Mouse (Mus musculus): ENCODE measurements at regions not wholly inside any gene's neighbourhood (a gene's known extent, or its start where the extent isn't known, plus 50 kb on each side); places are given as distances from the start of the nearest gene placed in this dataset.

GRCm38 (mm10) chr11:42067788-42068187 lies 67.1 kb upstream of the Gabrg2 start:
- Histone ChIP-seq H3K27me3 (ENCODE audit: control insufficient read depth, insufficient read depth, low read length) (no peaks in the 10 kb centered on the region), H3K36me3 (ENCODE audit: control insufficient read depth, insufficient read depth, low read length) (no peaks in the 10 kb centered on the region), H3K4me2 (ENCODE audit: low read depth) (no peak overlapping the region), H3K9me3 (ENCODE audit: control insufficient read depth, low read length) (no peaks in the 10 kb centered on the region), H3K9ac (ENCODE audit: low read length) (no peak overlapping the region), H3K4me1 (ENCODE audit: control insufficient read depth, insufficient read depth, low read length) (no peaks in the 10 kb centered on the region), H3K27ac (ENCODE audit: low read depth, low read length) (no peak overlapping the region), H3K4me3 (ENCODE audit: low read depth, low read length) (no peak overlapping the region)
- DNase-seq (ENCODE audit: low spot score) (peak; percentile 47), ATAC-seq (ENCODE audit: insufficient read depth, low FRiP score, low TSS enrichment) (peak; percentile 38; the same call in 1 of the 2 replicates)
- WGBS: 11% methylated on average over 5 of the region's 5 CpGs

GRCm38 (mm10) chr11:42051567-42051966 lies 50.9 kb upstream of the Gabrg2 start:
- WGBS: 88% methylated on average over 1 of the region's 1 CpGs
- Histone ChIP-seq H3K9ac (ENCODE audit: low read length) (no peak overlapping the region), H3K9me3 (ENCODE audit: control insufficient read depth, low read length) (no peaks in the 10 kb centered on the region), H3K4me3 (ENCODE audit: low read depth, low read length) (no peak overlapping the region), H3K4me1 (ENCODE audit: control insufficient read depth, insufficient read depth, low read length) (no peaks in the 10 kb centered on the region), H3K4me2 (ENCODE audit: low read depth) (no peak overlapping the region), H3K36me3 (ENCODE audit: control insufficient read depth, insufficient read depth, low read length) (no peaks in the 10 kb centered on the region), H3K27me3 (ENCODE audit: control insufficient read depth, insufficient read depth, low read length) (no peaks in the 10 kb centered on the region), H3K27ac (ENCODE audit: low read depth, low read length) (no peak overlapping the region)
- DNase-seq (ENCODE audit: low spot score) (no peak), ATAC-seq (ENCODE audit: insufficient read depth, low FRiP score, low TSS enrichment) (no peak)

All from neural tube, embryonic 11.5 days (tissue).